Mouse (Mus musculus) embryonic fibroblast, embryonic 13.5 days (primary cell): ENCODE data around the gene Aanat.

Source experiments
- CTCF ChIP-seq: IDR thresholded peaks from 2 replicates; pipeline ENCODE4 v1.5.1; 2011; ENCODE audit warnings: mild to moderate bottlenecking, control low read depth, low read length, moderate library complexity, borderline replicate concordance; ENCODE audit not compliant: insufficient read depth
- POLR2A ChIP-seq: IDR thresholded peaks from 2 replicates; pipeline ENCODE4 v1.6.1; 2011; ENCODE audit warnings: low read depth, mild to moderate bottlenecking, control low read depth, low read length, moderate library complexity

DNA sequence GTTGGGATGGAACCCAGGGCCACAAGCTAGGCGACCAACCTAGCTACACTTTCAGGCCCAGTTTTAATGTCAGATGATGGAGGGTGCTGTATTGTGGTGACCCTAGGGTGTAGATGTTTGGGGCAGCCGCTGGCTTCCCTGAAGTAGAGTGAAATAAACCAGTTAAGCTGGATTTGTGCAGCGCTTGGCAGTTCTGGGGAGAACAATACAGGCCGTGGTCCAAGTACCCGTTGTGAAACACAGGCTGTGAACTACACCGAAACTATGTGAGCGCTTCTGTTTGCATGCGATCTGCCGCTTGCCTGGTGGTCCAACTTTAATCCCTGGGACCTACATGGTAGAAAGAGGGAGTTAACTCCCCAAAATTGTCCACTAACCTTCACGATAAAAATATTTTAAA lies 46.7 kb downstream of the Aanat start:
- TF ChIP-seq CTCF (no peak), POLR2A (no peak)
